Mouse (Mus musculus) leukemia stem cell, adult 10-12 weeks (primary cell): ENCODE data around the gene Olfr1301. TPM values are rescaled to one million over a fixed set of nuclear protein-coding genes. Genes with fewer than 3 reads are reported as not detected.

Experiments used
- polyA plus RNA-seq: library from polyadenylated mRNA; stranded (reverse); fragments of >175 nt; gene quantifications from 2 replicates; pipeline ENCODE4 v1.2.3, GENCODE M21; 2012; ENCODE audit warnings: low replicate concordance

The Olfr1301 gene
- not detected in 2 replicates for polyA plus RNA-seq

DNA sequence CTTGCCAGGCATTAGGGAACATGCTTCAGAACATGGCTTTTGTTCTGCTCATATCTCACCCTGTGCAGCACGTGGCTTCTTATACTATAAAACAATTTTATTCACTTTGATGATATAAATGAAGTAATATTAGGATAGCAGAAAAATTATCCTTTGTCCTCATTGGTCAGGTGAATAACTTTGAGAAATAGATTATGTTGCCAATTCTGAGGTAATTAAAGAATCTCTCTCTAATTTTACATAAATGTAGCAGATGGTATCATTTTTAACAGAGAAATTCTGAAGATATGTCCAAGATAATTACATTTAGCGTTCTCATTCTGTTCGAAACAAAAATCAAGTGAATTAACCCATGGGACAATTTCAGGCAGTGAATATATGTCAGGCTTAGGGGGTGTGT lies at the start of gene Olfr1301:
TSS of gene Olfr1301 (plus strand) at position 301 of the 400 bp plus-strand sequence.

DNA sequence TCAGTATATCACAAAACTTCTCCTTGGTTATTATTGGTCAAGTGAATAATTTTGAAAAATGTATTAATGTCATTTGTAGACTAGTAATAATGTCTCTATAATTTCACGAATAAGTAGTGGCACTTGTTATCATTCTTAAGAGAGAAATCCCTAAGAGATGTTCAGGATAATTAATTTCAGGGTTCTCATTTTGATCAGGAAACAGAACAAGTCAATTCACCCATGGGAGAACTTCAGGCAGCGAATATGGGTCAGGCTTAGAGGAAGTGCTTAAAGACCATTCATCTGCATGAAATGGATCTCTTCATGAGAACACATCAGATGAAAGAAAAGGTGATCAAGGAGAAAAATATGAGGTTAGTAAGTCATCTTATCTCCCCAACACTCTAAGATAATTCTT lies 26.3 kb downstream of the Olfr1301 start, which contains the start of gene Olfr1302:
TSS of gene Olfr1302 (plus strand) at position 301 of the 400 bp plus-strand sequence.

Other genes starting within 250 kb of the Olfr1301 start
- not detected in 2 replicates for gene Olfr1293-ps, start 225.8 kb upstream of the Olfr1301 start, polyA plus RNA-seq
- not detected in 2 replicates for gene Olfr1294, start 210.7 kb upstream of the Olfr1301 start, polyA plus RNA-seq
- not detected in 2 replicates for gene Olfr1295, start 181.3 kb upstream of the Olfr1301 start, polyA plus RNA-seq
- not detected in 2 replicates for gene Olfr1297, start 124.5 kb upstream of the Olfr1301 start, polyA plus RNA-seq
- not detected in 2 replicates for gene Olfr1298, start 101.8 kb upstream of the Olfr1301 start, polyA plus RNA-seq
- gene Olfr1299, start 89.6 kb upstream of the Olfr1301 start, polyA plus RNA-seq: not detected in 2 replicates
- not detected in 2 replicates for gene Olfr1302, start 26.4 kb downstream of the Olfr1301 start, polyA plus RNA-seq
- not detected in 2 replicates for gene Olfr1303, start 69.3 kb downstream of the Olfr1301 start, polyA plus RNA-seq
- gene Olfr1305, start 126.1 kb downstream of the Olfr1301 start, polyA plus RNA-seq: not detected in 2 replicates
- gene Olfr1306, start 165.3 kb downstream of the Olfr1301 start, polyA plus RNA-seq: not detected in 2 replicates
- gene Olfr1307, start 198.4 kb downstream of the Olfr1301 start, polyA plus RNA-seq: 0.01 TPM in 1 of 2 replicates, not detected in the other
- not detected in 2 replicates for gene Olfr1308, start 213.9 kb downstream of the Olfr1301 start, polyA plus RNA-seq
- gene Olfr1309, start 239.3 kb downstream of the Olfr1301 start, polyA plus RNA-seq: not detected in 2 replicates